Mouse (Mus musculus) left cerebral cortex, postnatal 25 days (tissue): ENCODE results near the gene Gm42742. TPM values are rescaled to one million over a fixed set of nuclear protein-coding genes. Genes with fewer than 3 reads are reported as not detected.

Source experiments
- DNase-seq, 2 experiments: peaks; one replicate each; pipeline ENCODE4 v3.0.0; 2022; ENCODE audit warnings: low spot score in 2 of 2, mixed read lengths in 1 of 2
- intact Hi-C: fragments of 180-260 bp; cut with DNase I; formaldehyde crosslinking; loops from one replicate; pipeline ENCODE4 v1.15.1; 2025
- total RNA-seq, 2 experiments: library from RNA; stranded (reverse); gene quantifications; 2 replicates each; pipeline ENCODE4 v1.2.3; 2021

Gene Gm42742
- total RNA-seq, 2 experiments from 2014 or later: 39.2 to 43.8 TPM

DNA sequence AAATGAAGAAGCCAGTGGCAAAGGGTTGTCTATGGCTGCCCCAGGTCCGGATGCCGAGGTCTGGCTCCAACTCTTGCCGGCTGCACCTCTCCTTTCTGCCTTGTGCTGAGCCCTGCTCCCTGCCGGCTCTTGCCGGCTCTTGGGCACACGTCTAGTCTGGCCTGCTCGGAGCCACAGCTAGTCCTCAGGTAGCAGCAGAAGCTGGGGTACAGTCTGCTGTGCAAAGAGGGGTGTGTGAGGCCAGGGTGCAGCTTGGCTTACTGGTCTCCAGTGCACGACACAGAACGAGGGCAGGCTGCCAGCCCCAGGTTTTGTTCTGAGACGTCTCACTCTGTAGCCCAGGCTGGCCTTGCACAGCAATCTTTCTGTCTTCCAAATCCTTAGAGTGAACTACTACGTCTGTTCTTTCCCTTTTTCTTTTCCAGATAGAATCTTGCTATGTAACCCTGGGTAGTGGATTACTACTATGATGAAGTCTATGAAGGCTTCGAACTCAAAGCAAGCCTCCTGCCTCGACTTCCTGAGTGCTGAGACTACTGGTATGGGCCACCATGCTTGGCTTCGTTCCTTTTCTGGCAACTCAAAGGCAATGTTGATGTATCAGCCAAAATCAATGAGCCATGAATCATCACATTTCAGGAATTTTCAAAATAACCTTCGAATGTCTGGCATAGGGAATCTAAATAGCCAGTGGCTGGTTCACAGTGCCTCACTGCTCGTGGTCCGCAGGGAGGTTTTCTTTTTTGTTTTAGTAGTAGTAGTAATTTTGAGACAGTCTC is 11.4 kb downstream of the Gm42742 start:
- intact Hi-C loops: no loop called here
- DNase-seq: no peak

- peak; percentile 74 to 93 for DNase-seq
- intact Hi-C loops: loop anchor here (1.0 kb wide), 1 partner anchor 23 kb away; no protein-coding TSS in a partner anchor
Measured at GRCm38 (mm10) chr7:127008239-127009019, 12.5 kb downstream of the Gm42742 start.

DNA sequence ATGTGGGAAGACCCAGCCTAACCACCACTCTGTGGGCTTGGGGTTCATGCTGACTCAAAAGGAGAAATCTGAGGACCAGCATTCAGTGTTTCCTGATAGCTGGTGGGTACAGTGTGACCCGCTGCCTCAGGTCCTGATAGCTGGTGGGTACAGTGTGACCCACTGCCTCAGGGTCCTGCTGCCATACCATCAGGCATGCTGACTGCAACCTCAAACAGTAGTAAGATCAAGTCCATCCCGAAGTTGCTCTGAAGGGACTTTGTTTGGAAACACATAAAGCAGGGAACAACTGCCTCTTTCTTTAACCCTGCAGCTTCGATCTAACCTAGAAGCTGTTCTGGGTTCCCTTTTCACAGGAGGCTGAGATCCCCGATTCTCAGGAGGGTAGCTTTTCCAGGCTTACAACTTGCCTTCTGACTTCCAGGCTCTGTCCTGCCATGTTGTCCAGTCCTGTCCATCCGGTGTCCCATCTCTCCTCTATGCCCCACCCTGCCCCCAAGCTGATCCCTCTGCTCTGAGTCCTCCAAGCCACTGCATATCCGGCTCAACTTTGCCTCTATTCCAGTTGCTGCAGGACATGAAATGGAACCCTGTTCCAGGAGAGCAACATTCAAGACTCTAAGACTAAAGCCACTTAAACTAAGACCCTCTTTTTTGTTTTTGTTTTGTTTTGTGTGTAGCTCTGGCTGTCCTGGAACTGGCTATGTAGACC is 13.4 kb downstream of the Gm42742 start:
- DNase-seq: no peak
- intact Hi-C loops: loop anchor here (1.0 kb wide), 1 partner anchor 22 kb away; no protein-coding TSS in a partner anchor

DNA sequence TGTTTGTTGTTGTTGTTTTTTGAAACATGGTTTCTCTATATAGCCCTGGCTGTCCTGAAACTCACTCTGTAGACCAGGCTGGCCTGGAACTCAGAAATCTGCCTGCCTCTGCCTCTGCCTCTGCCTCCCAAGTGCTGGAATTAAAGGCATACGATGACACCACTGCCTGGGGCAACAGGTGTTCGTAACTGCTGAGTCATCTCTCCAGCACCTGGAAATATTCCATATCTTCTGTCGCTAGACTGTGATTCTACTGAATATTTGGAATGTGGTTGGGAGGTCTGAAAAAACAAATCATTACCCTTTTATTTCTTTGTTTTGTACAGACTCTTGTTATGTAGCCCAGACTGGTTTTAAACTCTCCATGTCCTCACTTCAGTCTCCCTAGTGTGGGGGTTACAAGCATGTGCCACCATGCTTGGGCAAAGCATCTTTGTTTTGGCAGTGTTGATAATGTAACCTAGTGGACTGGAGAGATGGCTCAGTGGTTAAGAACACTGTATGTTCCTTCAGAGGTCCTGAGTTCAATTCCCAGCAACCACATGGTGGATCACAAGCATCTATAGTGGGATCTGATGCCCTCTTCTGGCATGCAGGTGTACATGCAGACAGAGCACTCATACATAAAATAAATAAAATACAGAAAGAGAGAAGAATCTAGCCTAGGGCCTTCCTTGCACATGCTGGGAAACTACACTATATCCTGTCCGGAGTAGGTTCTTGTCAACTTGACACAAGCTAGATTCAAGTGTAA is 16.6 kb downstream of the Gm42742 start:
- intact Hi-C loops: no loop called here
- DNase-seq: no peak

DNA sequence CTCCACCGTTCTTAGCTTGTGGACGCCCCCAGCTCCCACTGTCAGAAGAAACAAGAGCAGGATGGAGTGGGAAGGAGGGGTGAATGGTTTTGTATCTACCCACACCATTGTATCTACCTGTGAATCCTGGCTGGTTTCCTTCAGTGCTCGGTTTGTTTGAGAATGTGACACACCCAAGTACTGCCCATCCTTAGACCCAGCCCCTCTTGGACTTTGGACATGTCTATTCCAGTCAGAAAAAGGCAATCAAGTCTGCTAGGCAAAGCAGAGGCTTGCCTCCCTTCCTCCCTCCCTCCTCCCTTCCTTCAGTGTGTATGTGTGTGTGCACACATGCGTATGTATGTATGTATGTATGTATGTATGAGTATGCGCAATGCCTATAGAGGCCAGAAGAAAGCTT is 17.3 kb downstream of the Gm42742 start:
- DNase-seq: no peak
- intact Hi-C loops: no loop called here

- no peak for DNase-seq
- intact Hi-C loops: no loop called here
Measured at GRCm38 (mm10) chr7:126999568-126999967, 21.3 kb downstream of the Gm42742 start.

DNA sequence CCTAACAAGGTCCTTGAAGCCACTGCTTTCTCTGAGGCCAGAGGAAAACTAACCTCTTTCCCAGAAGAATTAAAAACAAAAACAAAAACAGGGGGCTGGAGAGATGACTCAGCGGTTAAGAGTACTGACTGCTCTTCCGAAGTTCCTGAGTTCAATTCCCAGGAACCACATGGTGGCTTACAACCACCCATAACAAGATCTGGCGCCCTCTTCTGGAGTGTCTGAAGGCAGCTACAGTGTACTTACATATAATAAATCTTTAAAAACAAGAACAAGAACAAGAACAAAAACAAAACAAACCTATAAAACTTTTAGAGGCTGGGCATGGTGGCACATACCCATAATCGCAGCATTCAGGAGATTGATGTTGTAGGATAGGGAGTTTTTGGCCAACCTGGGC is 24.4 kb downstream of the Gm42742 start:
- no peak for DNase-seq
- intact Hi-C loops: no loop called here

DNA sequence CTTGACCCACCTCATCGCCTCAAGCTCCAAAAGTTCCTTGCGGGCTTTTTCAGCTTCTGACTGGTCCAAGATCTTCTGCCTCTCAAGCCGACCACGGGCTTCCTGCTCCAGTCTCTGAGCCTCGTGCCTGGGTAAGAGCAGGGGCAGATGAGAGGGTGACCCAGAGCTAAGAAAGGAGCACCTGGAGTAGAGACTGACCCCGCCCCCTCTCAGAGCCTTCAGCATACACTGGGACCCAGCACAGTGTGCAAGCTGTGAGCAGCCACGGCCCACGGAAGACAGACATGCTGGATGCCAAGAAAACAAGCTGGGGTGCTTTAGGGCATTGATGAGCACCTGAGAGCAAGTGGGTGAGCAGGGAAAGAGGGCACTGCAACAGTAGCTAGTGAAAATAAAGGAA is 32.1 kb downstream of the Gm42742 start:
- no peak for DNase-seq
- intact Hi-C loops: loop anchor here (5.0 kb wide), 1 partner anchor 113 kb away; no protein-coding TSS in a partner anchor

- DNase-seq: peak; percentile 35 to 60
Measured at GRCm38 (mm10) chr7:126986319-126986718, 34.6 kb downstream of the Gm42742 start.

DNA sequence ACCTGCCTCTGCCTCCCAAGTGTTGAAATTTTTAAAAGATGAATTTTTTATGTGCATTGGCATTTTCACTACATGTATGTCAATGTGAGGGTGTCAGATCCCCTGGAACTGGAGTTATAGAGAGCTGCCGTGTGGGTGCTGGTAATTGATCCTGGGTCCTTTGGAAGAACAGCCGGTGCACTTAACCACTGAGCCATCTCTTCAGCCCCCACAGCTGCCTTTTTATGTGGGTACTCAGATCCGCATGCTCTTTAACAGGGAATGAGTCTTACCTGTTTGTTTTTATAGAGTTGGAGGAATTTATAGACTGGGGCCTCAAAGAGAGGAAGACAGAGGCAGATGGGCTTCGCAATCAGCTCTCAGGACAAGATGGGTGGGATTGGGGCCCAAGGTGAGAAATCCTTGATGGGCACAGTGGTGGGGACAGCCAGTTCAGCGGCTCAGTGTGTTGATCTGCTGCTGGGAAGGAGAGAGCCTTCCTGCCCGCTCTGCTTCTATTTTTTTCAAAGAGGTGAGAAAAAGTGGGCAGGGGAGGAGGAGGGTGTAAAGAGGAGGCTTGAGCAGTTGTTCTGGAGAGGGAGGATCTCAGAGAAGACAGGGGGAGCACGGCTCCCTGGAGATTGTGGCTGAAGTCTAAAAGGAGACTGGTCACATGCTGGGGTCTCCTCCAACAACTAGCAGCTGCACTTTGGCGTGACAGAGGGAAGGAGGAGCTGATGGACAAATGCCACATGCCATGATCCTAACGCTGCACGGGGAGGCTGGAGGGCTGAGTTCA is 36.0 kb downstream of the Gm42742 start:
- peak; percentile 40 to 89 for DNase-seq
- intact Hi-C loops: loop anchor here (1.0 to 5.0 kb wide), 3 partner anchors 23 to 117 kb away; partner anchors contain the start of gene Maz

More at GRCm38 (mm10) chr7:126986319-126986718, 34.6 kb downstream of the Gm42742 start:
- intact Hi-C loops: loop anchor here (5.0 kb wide), 1 partner anchor 116 kb away; no protein-coding TSS in a partner anchor

DNA sequence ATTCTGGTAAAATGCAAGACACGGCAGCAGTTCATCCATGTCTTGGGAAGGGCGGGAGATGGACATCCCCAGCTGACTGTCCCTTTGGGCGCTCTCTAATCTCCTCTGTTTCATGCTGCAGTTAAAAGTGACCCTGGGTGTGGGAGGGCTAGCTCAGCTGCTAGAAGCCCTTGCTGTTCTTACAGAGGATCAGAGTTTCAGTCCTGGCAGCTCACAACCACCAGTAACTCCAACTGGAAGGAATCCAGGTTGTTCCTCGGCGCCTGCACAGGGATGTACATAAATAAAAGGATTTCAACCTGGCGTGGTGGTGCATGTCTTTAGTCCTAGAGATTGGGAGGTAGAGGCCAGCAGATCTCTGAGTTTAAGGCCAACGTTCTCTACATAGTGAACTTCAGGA is 37.8 kb downstream of the Gm42742 start:
- no peak for DNase-seq
- intact Hi-C loops: no loop called here

DNA sequence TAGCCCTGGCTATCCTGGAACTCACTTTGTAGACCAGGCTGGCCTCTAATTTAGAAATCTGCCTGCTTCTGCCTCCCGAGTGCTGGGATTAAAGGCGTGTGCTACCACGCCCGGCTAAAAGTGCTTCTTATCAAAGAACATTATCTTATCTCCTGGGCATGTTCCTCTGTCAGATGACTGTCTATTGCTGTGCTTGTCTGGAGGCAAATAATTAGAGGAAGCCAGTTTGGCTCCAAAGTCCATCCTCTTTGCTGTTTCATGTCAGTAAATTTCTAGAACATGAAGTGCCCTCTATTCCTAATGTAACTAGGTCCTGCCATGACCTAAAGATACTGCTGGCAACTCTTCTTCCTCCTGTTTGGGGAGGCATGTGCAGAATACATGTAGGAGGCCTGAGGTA is 38.8 kb downstream of the Gm42742 start:
- intact Hi-C loops: no loop called here
- no peak for DNase-seq

GRCm38 (mm10) chr7:126981601-126982000 is 39.3 kb downstream of the Gm42742 start:
- DNase-seq: no peak
- intact Hi-C loops: no loop called here

DNA sequence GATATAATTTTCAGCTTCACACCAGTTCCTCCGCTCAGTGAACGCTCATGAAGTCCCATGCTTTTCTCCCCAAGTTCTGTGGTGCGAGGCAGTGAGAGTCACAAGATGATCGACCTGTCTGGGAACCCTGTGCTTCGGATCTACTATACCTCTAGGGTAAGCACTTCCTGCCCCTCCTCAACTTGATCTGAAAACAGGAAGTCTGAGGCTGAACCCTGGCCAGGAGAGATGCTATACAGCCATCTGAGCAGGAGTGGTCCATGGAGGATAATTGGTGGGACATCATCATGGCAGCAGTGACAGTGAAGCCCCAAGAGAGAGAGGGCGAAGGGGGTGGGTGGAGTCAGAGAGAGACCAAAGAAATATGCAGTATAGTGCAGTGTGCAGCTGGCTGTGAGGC is 42.1 kb downstream of the Gm42742 start:
- intact Hi-C loops: no loop called here
- DNase-seq: no peak

GRCm38 (mm10) chr7:126976878-126977459 is 43.9 kb downstream of the Gm42742 start:
- intact Hi-C loops: loop anchor here (2.0 kb wide), 2 partner anchors 26 to 38 kb away; partner anchors contain the start of genes Mvp and Sez6l2
- no peak for DNase-seq

DNA sequence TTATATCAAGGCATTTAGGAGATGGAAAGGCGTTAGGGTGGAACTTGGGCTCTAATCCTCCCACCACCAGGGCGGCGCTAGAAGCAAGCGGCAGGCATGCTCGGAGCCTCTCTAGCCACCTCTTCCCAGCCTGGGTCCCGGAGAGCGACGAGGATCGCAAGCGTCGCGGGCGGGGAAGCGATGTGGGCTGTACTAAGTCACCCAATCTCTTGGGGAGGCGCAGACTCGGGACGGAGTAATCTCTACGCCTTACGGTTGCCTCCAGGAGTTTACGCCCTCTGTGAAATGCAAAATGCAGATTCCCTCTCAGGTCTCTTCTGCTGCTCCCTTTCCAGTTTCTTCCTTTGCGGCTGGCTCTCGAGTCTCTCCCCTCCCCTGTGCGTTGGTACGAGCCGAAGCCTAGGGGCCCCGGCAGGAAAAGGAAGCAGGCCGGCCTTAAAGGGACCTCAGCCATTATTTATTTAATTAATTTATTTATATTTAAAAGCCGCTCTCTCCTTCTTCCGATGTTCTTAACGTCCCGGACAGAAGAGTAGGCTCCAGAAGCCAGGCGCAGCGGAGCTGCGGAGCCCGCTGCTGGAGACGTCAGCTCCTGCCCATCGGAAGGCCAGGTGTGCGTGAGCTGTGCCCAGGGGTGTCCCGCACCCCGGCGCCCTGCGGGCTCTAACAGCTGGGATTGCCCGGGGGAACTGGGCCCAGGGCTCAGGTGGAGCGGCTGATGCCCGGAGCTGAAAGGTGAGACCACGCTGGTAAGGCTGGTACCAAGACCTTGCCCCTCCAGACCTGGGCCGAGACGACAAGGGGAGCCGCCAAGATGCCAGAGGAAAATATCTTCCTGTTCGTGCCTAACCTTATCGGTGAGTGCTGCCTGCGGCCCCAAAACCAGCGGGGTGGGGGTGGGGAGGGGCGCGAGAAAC is 44.7 kb downstream of the Gm42742 start, which contains the start of gene Cdiptos:
Gene Cdiptos, minus strand, starts transcription at position 149 of the 917 bp plus-strand sequence.
- intact Hi-C loops: loop anchor here (2.0 kb wide), 2 partner anchors 25 to 39 kb away; partner anchors contain the start of genes Mvp and Sez6l2
- peak; percentile 94 to 97 for DNase-seq

DNA sequence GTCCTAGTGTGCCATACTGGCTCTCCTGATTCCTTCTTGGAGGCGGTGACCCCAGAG is 45.2 kb downstream of the Gm42742 start, which contains the start of gene Cdipt:
Gene Cdipt, plus strand, starts transcription at position 22 of the 57 bp plus-strand sequence.
- intact Hi-C loops: no loop called here
- DNase-seq: no peak
